Mouse (Mus musculus) embryo, embryonic 11.5 days (tissue): ENCODE data around the gene Hoxa2.

Experiments
- DNase-seq: peaks from one replicate; pipeline ENCODE4 v3.0.0-alpha.2; 2012; ENCODE audit warnings: low read depth, low spot score

Hoxa2 gene

DNA sequence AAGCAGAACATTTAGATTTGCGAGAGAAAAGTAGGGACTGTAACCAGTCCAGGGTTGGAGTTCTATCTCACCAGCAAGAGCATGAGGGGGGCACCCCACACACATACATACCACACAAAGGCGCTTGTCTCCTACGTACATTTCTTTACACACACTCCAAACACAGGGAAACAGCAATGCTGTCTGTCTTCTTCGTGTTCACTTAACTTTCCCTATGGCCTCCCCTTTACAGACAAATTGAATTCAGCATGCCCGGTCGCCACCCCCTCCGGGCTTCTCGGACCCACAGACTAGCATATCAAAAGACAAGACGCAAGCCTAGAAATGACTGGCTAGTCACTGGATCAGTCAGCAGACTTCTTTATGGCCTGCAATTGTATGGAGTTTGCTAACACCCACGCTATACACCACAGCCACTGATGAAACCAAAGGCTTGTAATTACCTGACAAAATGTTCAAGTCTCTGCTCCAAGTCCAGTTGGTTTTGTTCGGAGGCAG is 15.6 kb upstream of the Hoxa2 start:
- DNase-seq: no peak

- DNase-seq: no peak
Observed at GRCm38 (mm10) chr6:52179690-52180089, 15.1 kb upstream of the Hoxa2 start.

- no peak for DNase-seq
Observed at GRCm38 (mm10) chr6:52178918-52179665, 14.5 kb upstream of the Hoxa2 start.

GRCm38 (mm10) chr6:52177806-52178205 is 13.2 kb upstream of the Hoxa2 start:
- DNase-seq: no peak

DNA sequence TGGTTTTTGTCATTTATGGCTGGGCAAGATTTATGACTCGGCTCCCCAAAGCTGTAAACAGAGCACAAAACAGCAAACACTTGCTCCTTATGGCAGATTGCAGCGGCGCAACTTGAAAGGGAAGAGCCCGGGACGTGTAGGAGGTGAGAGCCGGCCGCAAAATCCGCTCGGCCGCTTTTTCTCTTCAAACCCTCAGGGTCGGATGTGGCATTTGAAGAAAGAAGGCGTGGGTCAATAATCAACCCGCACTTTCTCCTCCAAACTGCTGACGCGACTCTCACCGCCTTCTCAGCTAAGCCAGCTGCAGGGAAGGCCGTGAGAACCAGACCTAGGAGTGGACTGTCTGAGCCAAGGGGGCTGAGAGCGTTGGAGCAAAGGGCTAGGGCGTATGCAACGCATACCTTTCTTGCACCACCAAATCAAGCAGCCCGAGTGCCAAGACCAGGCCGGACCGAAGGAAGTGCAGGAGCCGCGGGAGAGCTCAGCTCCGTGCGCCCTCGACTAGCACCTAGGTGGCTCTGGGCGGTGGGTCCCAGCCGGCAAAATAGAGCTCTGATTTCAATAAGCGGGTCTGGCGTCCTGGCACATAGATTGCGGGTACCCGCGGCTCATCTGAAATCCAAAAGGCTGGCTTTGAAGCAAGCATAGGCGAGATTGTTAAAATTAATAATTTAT is 12.6 kb upstream of the Hoxa2 start, which contains the start of gene 5730596B20Rik:
TSS of gene 5730596B20Rik (plus strand) at position 438 of the 675 bp plus-strand sequence.
- no peak for DNase-seq

DNA sequence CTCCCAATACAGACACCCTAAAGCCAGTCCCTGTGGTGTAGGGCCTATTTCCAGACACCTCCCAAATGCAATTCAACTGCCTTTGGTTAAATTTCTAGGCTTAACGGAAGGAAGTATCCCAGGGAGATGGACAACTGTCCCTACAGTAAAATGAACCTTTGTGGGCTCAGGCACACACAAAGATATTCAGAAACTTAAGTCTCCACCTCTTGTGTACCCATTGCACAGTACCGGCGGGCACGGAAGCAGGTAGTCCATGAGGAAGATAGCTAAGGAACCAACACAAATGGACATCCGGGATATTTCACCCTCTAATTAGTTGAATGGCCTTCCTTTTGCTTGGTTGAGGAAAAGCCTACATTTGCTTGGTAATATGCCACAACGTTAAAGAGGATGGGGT is 11.8 kb upstream of the Hoxa2 start:
- no peak for DNase-seq

DNA sequence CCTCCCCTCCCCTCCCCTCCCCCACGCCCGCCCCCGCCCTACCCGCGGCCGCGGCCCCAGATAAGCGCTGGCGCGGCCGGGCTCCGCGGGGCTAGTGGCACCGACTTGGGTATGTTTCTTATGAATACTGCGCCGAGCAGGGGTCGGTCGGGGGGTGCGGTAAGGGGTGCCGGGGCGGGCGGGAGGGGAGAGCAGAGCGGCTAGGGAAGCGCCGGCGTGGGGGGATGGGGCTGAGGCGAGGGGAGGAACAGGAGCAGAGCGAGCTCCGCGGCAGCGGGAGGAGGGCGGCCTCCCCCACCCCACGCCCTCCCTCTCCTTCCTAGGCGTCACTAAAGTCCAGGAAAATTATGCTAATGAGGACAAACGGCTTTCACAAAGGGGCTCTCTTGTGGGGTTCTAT is 11.2 kb upstream of the Hoxa2 start:
- no peak for DNase-seq

- DNase-seq: no peak
Observed at GRCm38 (mm10) chr6:52174968-52175751, 10.5 kb upstream of the Hoxa2 start.

GRCm38 (mm10) chr6:52173648-52174047 is 9.0 kb upstream of the Hoxa2 start:
- no peak for DNase-seq

GRCm38 (mm10) chr6:52172501-52172900 is 7.9 kb upstream of the Hoxa2 start:
- peak; percentile 89 for DNase-seq

- no peak for DNase-seq
Observed at GRCm38 (mm10) chr6:52171938-52172337, 7.3 kb upstream of the Hoxa2 start.

GRCm38 (mm10) chr6:52171331-52171730 is 6.7 kb upstream of the Hoxa2 start:
- DNase-seq: no peak

DNA sequence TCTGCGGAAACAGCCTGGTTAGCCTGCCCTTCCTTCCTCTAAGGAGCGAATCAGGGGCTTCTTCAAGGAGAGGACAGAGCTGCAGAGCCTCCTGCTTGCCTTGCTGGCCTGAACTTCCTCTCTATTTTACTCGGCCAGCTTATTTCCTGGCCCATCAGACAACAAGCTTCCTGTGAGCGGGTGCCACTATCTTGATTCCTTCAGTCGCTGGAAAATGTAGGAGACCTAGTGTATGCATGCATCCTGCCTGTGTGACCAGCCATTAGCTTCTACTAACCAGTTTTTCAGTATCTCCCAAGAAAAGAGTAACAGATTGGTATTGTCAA is 6.2 kb upstream of the Hoxa2 start:
- DNase-seq: no peak

GRCm38 (mm10) chr6:52170166-52170897 is 5.7 kb upstream of the Hoxa2 start:
- no peak for DNase-seq

GRCm38 (mm10) chr6:52169499-52170165 is 5.0 kb upstream of the Hoxa2 start:
- DNase-seq: no peak

- no peak for DNase-seq
Observed at GRCm38 (mm10) chr6:52168191-52169055, 3.8 kb upstream of the Hoxa2 start.

- no peak for DNase-seq
Observed at GRCm38 (mm10) chr6:52167736-52168161, 3.1 kb upstream of the Hoxa2 start.

DNA sequence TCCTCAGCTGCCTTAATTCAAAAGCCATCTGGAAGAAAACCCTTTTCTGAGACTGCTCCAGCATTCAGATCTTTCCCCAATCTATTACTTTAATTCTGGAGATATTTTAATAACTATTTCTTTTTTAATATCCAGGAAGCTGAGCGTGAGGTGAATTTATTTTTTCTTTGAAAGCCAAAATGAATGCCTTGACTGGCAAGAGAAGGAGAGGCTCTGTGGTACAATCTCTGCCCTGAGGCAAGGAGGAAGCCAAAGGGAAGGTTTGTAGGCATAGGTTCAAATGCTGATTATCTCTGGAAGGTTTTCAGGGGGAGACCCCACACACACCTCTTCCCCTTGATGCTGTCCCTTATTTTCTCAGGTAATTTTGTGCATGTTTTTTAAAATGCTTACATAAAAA is 2.5 kb upstream of the Hoxa2 start:
- DNase-seq: no peak

DNA sequence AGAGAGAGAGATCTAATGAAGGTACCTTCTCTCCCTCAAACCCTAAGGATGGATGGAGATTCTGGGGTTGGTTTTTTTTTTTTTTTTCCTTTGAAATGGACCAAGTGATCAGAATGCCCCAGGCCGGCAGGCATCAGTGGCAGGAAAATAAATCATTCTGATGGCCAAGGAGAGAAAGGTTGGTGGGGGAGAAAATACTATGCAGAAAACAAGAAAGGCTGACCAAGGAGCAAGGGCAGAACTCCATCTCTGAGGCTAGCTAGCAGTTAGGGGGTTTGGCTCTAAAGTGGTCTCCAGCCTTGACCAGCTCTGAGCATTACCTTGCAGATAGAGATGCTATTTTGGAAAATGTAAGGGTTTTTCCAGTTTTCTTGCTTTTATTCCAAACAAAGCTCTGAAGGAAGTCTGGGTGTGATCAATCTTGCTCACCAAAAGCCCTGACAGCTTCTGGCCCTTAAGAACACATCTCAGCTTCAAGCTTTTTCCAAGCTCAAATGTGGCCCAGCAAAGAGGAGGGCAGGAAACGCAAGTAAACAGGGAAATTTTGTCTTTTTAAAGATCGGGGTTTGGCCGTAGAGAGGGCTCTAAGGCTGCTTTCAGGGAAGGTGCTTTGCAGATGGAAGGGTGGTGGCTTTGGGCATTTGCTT is 1.9 kb upstream of the Hoxa2 start:
- no peak for DNase-seq
